Mouse (Mus musculus) neural tube, embryonic 13.5 days (tissue): ENCODE measurements around the gene Lrba. TPM values are rescaled to one million over a fixed set of nuclear protein-coding genes. Genes with fewer than 3 reads are reported as not detected.

Experiments used
- ATAC-seq: fragments of 200-750 bp; cut with Nextera tagmentation; 2 replicates; pipeline ENCODE4 v1.8.0; 2017; ENCODE audit warnings: low read depth, mild to moderate bottlenecking, moderate TSS enrichment, moderate library complexity
- H3K27ac ChIP-seq: fragments of 300-500 bp; sonication (generic); replicated peaks from 2 replicates; pipeline ENCODE4 v1.5.1; 2015; ENCODE audit warnings: moderate library complexity, mild to moderate bottlenecking, inconsistent platforms
- H3K27me3 ChIP-seq: fragments of 300-500 bp; sonication (generic); 2 replicates; pipeline ENCODE4 v1.6.1; 2015; ENCODE audit warnings: mild to moderate bottlenecking, inconsistent platforms
- H3K36me3 ChIP-seq: fragments of 300-500 bp; sonication (generic); 2 replicates; pipeline ENCODE4 v1.6.1; 2015; ENCODE audit warnings: mild to moderate bottlenecking, inconsistent platforms
- H3K4me1 ChIP-seq: fragments of 300-500 bp; sonication (generic); replicated peaks from 2 replicates; pipeline ENCODE4 v1.6.1; 2015; ENCODE audit warnings: inconsistent platforms
- H3K4me2 ChIP-seq: fragments of 300-500 bp; sonication (generic); 2 replicates; pipeline ENCODE4 v1.6.1; 2015; ENCODE audit warnings: inconsistent platforms, mild to moderate bottlenecking, moderate library complexity
- H3K4me3 ChIP-seq: fragments of 300-500 bp; sonication (generic); 2 replicates; pipeline ENCODE4 v1.5.1; 2015; ENCODE audit warnings: mild to moderate bottlenecking, inconsistent platforms
- H3K9ac ChIP-seq: fragments of 300-500 bp; sonication (generic); 2 replicates; pipeline ENCODE4 v1.6.1; 2015; ENCODE audit warnings: moderate library complexity, mild to moderate bottlenecking, inconsistent platforms
- H3K9me3 ChIP-seq: fragments of 300-500 bp; sonication (generic); 2 replicates; pipeline ENCODE4 v1.6.1; 2016; ENCODE audit warnings: inconsistent platforms
- WGBS: fragments of 180-500 bp; shearing (Covaris S2); methylation state at CpG from one replicate; pipeline ENCODE4 v1.1.7; 2015; 5-methylcytosine and 5-hydroxymethylcytosine counted together
- polyA plus RNA-seq: library from polyadenylated mRNA; unstranded; fragments of >200 nt; fragmentation: Nextera tagmentation; extraction: Ambion mirVana; gene quantifications from 2 replicates; pipeline ENCODE4 v1.2.1, GENCODE M21; 2015

The Lrba gene
- polyA plus RNA-seq, 1 experiment from 2014 or later: 5.9 TPM

DNA sequence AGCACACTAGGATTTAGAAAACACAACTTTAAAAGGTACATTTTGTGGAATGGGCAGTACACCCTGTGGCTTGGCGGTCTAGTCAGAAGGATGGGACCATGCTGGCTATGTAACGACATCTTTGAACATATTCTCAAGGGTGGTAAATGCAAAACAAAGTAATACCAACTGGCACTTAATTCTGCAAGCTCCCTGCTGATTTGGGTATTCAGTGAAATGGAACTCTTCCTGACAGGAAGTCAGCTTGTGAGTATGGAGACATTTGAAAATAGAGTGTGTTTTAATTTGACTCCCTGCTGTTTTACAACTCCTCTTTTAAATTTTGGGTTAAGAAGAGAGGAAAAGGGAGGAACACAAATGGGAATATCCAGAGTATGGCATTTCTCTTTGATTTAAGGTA is 158.1 kb downstream of the Lrba start:
- no peak overlapping the region for H3K9ac ChIP-seq
- no peak overlapping the region for H3K4me2 ChIP-seq
- no peaks in the 10 kb centered on the region for H3K36me3 ChIP-seq
- no peaks in the 10 kb centered on the region for H3K27me3 ChIP-seq
- no peak overlapping the region for H3K27ac ChIP-seq
- no peak for ATAC-seq
- no peak overlapping the region for H3K4me3 ChIP-seq
- no peaks in the 10 kb centered on the region for H3K9me3 ChIP-seq
- H3K4me1 ChIP-seq: 0 out of 2 replicates have a peak, but pooled peaks cover 3% of the 10 kb centered on the region
- 8% methylated on average over 2 of the region's 2 CpGs for WGBS

DNA sequence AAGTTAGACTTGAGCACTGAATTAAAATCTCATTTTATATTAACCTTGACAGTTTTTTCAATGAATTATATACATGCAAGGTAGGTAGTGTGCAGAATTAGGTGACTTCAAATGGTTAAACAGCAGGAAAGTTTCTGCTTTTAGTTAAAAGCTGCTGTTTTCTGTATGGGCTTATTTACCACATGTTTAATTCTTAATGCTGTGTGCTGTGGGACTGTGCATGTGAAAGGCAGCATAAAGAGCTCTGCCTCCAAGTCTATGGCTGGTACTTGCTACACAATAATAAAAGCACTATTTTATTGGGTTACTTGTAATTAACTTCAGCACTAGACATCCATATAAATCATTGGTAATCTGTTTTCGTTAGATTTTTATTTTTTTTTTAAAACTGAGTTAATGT is 160.6 kb downstream of the Lrba start:
- no peaks in the 10 kb centered on the region for H3K36me3 ChIP-seq
- H3K4me3 ChIP-seq: no peak overlapping the region
- H3K27me3 ChIP-seq: no peaks in the 10 kb centered on the region
- no peaks in the 10 kb centered on the region for H3K9me3 ChIP-seq
- H3K4me2 ChIP-seq: no peak overlapping the region
- ATAC-seq: no peak
- no peak overlapping the region for H3K27ac ChIP-seq
- 60% methylated on average over 1 of the region's 1 CpGs for WGBS
- H3K4me1 ChIP-seq: 0 out of 2 replicates have a peak, but pooled peaks cover 3% of the 10 kb centered on the region
- no peak overlapping the region for H3K9ac ChIP-seq

DNA sequence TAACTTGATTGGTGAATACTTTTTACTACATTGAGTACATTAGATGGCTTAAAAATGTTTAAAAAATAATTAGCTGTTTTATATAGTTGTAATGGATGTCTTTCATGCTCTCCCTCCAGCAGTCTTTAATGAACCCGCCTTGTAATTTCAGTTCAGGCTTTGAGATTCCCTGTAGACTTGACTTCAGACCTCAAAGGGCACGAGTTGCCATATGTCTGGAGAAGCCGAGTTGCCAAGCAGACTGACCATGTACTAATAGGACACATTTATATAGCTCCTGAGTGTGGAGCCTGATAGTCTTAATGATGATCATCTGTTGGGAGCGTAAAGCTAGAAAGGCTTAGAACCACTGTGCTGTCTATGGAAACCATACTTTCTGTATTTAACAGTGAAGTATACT is 161.8 kb downstream of the Lrba start:
- H3K4me2 ChIP-seq: no peak overlapping the region
- H3K36me3 ChIP-seq: no peaks in the 10 kb centered on the region
- no peak overlapping the region for H3K4me3 ChIP-seq
- no peak overlapping the region for H3K9ac ChIP-seq
- H3K27ac ChIP-seq: no peak overlapping the region
- H3K9me3 ChIP-seq: no peaks in the 10 kb centered on the region
- no peak for ATAC-seq
- WGBS: 67% methylated on average over 4 of the region's 4 CpGs
- H3K4me1 ChIP-seq: 0 out of 2 replicates have a peak, but pooled peaks cover 3% of the 10 kb centered on the region
- no peaks in the 10 kb centered on the region for H3K27me3 ChIP-seq

DNA sequence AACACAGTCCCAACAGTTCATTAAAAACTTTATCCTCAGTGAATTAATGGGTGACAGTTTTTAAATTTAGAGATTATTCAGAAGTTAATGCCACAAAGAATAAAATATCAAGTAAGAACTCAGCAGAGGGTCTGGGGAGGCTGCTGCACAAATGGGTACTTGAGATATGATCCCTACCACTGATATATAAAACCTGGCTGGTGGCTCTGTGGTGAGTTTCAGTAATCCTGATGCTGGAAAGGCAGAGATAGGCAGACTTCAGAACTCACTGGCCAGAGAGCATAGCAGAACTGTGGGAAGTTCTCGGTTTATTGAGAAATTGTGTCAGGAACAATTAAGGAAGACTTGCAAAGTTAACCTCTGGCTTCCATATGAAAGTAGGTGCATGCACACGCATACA is 199.3 kb downstream of the Lrba start:
- H3K27ac ChIP-seq: no peak overlapping the region
- H3K9me3 ChIP-seq: no peaks in the 10 kb centered on the region
- H3K4me3 ChIP-seq: no peak overlapping the region
- 94% methylated on average over 2 of the region's 2 CpGs for WGBS
- H3K36me3 ChIP-seq: no peaks in the 10 kb centered on the region
- no peak for ATAC-seq
- H3K4me2 ChIP-seq: no peak overlapping the region
- no peaks in the 10 kb centered on the region for H3K27me3 ChIP-seq
- no peaks in the 10 kb centered on the region for H3K4me1 ChIP-seq
- no peak overlapping the region for H3K9ac ChIP-seq

DNA sequence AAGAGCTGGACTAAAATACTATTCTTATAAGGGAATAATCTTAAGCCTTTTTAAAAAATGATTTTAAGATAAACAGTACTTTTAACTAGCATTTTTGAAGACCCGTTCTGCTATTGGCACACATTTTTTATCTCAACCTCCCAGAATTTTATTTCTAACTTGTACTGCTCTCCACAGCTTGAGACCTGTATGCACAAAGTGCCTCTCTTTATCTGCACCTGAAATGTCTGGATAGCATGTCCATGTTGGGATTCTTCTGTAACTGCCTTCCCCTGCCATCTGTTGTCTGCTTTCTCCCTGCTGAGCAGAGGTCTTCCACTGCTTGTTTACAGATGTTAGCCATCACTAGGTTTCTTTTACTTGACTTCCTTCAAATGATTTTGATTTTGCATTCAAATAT is 202.3 kb downstream of the Lrba start:
- Histone ChIP-seq H3K9me3 (no peaks in the 10 kb centered on the region), H3K4me2 (no peak overlapping the region), H3K4me1 (no peaks in the 10 kb centered on the region), H3K27ac (no peak overlapping the region), H3K9ac (no peak overlapping the region), H3K4me3 (no peak overlapping the region), H3K36me3 (no peaks in the 10 kb centered on the region), H3K27me3 (no peaks in the 10 kb centered on the region)
- no peak for ATAC-seq
- 96% methylated on average over 1 of the region's 1 CpGs for WGBS

DNA sequence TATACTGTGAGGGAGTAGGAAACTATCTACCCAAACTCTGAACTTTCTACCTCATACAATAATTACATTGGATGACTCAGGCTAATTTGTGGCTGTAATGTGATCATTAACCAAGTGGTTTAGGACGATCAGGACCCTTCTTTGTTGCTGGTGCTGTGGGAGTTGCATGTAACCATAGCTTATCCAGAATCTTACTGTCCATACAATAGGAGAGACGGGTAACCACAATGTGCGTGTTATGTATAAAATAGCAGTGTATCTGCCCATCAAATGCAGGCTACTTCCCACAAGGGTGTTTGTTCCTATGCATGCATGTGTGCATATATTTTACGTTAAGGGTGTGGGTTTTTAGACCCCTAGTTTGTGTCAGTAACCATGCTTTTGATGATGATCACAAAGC is 219.0 kb downstream of the Lrba start:
- Histone ChIP-seq H3K4me1 (peaks cover 16% of the 10 kb centered on the region), H3K4me2 (no peak overlapping the region), H3K36me3 (no peaks in the 10 kb centered on the region), H3K9ac (no peak overlapping the region), H3K27me3 (no peaks in the 10 kb centered on the region), H3K9me3 (no peaks in the 10 kb centered on the region), H3K4me3 (no peak overlapping the region), H3K27ac (no peak overlapping the region)
- no peak for ATAC-seq
- WGBS: 80% methylated on average over 4 of the region's 4 CpGs

DNA sequence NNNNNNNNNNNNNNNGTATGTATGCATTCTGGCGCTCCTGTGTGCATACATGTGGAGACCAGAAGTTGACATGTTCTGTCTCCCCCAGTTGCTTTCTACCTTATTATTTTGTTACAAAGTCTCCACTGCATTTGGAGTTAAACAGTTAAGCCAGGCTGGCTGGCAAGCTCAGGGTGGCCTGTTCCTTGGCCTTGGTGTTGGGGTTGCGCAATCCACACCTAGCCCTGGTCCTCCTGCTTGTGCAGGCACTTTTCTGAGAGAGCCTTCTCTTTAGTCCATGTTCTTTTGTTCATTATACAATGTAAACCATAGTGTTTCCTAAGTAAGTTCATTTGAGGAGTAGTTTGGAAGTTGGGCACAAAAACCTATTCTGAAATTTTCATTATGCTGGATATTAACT is 226.7 kb downstream of the Lrba start:
- no peak overlapping the region for H3K4me2 ChIP-seq
- no peak for ATAC-seq
- H3K27me3 ChIP-seq: no peaks in the 10 kb centered on the region
- no peaks in the 10 kb centered on the region for H3K9me3 ChIP-seq
- H3K9ac ChIP-seq: no peak overlapping the region
- peaks cover 27% of the 10 kb centered on the region for H3K4me1 ChIP-seq
- H3K4me3 ChIP-seq: no peak overlapping the region
- 97% methylated on average over 2 of the region's 2 CpGs for WGBS
- no peaks in the 10 kb centered on the region for H3K36me3 ChIP-seq
- H3K27ac ChIP-seq: no peak overlapping the region

DNA sequence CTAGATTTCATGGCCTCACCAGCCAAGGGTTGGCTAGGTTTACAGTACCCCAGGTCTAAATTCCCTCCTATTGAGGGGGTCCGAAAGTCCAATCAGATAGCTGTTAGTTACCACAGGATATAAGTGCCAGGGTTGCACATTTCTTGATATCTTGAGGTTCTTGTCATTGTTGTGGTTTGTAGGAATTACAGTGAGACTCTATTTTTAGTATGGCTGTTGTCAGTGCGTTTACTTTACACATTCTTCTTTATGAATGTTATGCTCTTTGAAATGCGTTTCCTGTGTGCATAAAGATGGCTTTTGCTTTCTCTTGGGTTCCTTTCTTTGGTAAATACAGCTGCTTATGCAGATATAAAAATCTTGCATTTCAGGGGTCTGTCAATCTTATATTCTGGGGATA is 237.1 kb downstream of the Lrba start:
- Histone ChIP-seq H3K27ac (no peak overlapping the region), H3K4me1 (0 out of 2 replicates have a peak, but pooled peaks cover 4% of the 10 kb centered on the region), H3K36me3 (no peaks in the 10 kb centered on the region), H3K4me3 (no peak overlapping the region), H3K4me2 (no peak overlapping the region), H3K27me3 (no peaks in the 10 kb centered on the region), H3K9me3 (no peaks in the 10 kb centered on the region), H3K9ac (no peak overlapping the region)
- 86% methylated on average over 3 of the region's 3 CpGs for WGBS
- ATAC-seq: no peak

DNA sequence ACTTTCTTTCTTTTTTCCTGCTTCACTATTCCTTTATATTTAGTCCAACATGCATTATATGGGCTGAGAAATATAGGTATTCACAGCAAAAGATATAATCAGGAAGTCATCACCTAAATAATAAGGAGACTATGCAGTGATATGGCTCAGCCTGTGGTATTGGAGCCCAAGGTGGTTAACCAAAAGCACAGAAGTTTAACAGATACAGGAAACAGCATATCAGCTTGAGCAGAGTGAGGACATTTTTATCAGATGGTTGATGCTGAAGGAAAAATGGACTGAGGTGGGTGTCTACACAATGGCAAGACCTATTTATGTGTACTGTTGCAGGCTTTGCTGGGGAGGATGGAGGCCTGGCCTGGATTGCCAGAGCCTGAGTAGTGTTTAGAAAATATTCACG is 265.5 kb downstream of the Lrba start:
- Histone ChIP-seq H3K9ac (no peak overlapping the region), H3K27me3 (no peaks in the 10 kb centered on the region), H3K36me3 (no peaks in the 10 kb centered on the region), H3K27ac (no peak overlapping the region), H3K9me3 (no peaks in the 10 kb centered on the region), H3K4me3 (no peak overlapping the region), H3K4me1 (no peaks in the 10 kb centered on the region), H3K4me2 (no peak overlapping the region)
- WGBS: 83% methylated on average over 1 of the region's 1 CpGs
- ATAC-seq: no peak

DNA sequence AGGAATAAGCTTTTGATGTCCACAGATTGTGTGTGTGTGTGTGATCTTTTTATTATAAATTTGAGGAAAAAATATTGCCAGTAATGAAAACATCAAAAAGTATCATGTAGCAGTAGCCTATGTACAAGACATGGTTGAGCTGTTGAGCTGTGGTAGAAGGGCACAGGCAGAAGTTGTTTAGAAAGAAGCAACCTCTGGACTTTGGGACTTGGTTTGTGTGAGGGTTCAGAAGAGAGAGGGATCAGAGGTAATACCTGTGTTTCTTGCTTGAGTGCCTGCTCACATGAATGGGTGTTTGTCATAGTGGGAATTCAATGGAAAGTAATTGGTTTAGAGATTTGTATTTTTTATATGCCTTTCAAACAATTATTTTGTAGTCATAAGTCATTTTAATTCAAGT is 276.1 kb downstream of the Lrba start:
- Histone ChIP-seq H3K27me3 (no peaks in the 10 kb centered on the region), H3K4me2 (no peak overlapping the region), H3K36me3 (no peaks in the 10 kb centered on the region), H3K9ac (no peak overlapping the region), H3K9me3 (no peaks in the 10 kb centered on the region), H3K4me1 (no peaks in the 10 kb centered on the region), H3K27ac (no peak overlapping the region), H3K4me3 (no peak overlapping the region)
- no peak for ATAC-seq

DNA sequence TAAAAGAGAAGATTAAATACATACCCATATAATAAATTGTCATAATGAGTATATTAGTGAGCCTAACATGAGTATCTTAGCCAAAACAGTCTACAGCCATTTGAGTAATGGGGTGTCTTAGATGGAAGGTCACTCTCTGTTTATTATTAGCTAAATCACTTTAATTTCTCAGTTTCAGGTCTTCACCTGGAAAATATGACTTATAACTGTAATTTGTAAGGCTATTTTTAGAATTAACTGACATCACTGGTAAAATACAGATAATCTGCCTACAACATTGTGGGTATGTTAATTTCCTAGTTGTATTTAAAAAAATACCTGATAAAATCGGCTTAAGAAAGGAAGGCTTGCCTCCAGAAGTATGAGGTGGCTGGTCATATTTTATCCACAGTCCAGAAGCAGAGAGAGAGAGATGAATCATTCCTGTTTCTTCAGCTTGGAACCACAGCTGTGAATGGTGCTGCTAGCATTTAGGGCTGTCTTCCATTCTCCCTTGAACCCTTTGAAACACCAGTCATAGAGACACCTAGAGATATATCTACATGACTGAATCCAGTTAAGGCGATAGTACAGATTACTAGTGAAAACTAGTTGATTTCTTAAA is 294.1 kb downstream of the Lrba start:
- Histone ChIP-seq H3K9ac (no peak overlapping the region), H3K9me3 (no peaks in the 10 kb centered on the region), H3K4me1 (no peaks in the 10 kb centered on the region), H3K36me3 (no peaks in the 10 kb centered on the region), H3K4me2 (no peak overlapping the region), H3K4me3 (no peak overlapping the region), H3K27me3 (no peaks in the 10 kb centered on the region), H3K27ac (no peak overlapping the region)
- ATAC-seq: no peak
- WGBS: 93% methylated on average over 2 of the region's 2 CpGs

DNA sequence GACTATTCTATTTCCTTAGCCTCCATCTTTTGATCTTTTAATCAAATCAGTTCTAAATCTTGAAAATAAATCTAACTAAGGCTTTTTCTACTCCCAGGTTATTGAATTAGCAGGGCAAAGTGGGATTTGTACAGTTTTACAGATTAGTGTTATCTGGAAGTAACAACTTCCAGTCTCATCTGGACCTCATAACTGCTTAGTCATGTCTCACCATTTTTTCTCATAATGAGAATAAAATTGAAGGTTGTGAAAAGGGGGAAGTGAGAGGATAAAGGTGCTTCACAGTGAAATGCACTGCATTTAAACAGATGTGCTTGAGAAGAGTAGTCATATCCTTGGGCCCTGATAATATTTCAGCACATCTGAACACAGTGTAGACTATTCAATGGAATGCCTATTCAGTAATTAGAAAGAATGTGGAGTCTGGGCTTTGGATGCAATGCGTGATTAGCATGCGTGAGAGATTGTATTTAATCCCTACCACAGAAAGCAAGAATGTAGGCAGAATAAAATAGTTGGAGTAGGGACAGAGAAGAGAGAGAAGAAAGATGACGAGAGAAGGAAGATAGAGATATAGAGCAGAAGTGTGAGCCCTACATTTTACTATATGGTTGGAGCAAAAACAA is 298.5 kb downstream of the Lrba start:
- no peak overlapping the region for H3K4me3 ChIP-seq
- no peak for ATAC-seq
- H3K4me1 ChIP-seq: no peaks in the 10 kb centered on the region
- no peaks in the 10 kb centered on the region for H3K36me3 ChIP-seq
- no peaks in the 10 kb centered on the region for H3K9me3 ChIP-seq
- no peak overlapping the region for H3K4me2 ChIP-seq
- no peak overlapping the region for H3K27ac ChIP-seq
- H3K9ac ChIP-seq: no peak overlapping the region
- no peaks in the 10 kb centered on the region for H3K27me3 ChIP-seq
- WGBS: 81% methylated on average over 3 of the region's 3 CpGs
